Mouse (Mus musculus) liver, postnatal 0 days (tissue): ENCODE results near the gene Med31.

ENCODE experiments used
- CTCF ChIP-seq: sonication (generic); IDR thresholded peaks from 2 replicates; pipeline ENCODE4 v1.5.1; 2016; ENCODE audit warnings: antibody characterized with exemption, low read depth
- EP300 ChIP-seq: IDR thresholded peaks from 2 replicates; pipeline ENCODE4 v1.6.1; 2016; ENCODE audit warnings: antibody characterized with exemption, low read depth, mild to moderate bottlenecking

GRCm38 (mm10) chr11:72223414-72223813, 8.0 kb upstream of the Med31 start:
- TF ChIP-seq CTCF = no peak
- TF ChIP-seq EP300 = no peak
